Mouse (Mus musculus): ENCODE results near the gene Ube2g1.
"Not testable (repeated sequence)": the region's sequence is repeated elsewhere in the genome, so short reads cannot be mapped to it uniquely, and the experiment has no call there.

Gene Ube2g1

GRCm38 (mm10) chr11:72695025-72695424, 87.9 kb downstream of the Ube2g1 start:
- DNase-seq (ENCODE audit: low spot score) = no peak

GRCm38 (mm10) chr11:72696368-72696971, 89.4 kb downstream of the Ube2g1 start:
- no peak for DNase-seq (ENCODE audit: low spot score)

- no peak for DNase-seq (ENCODE audit: low spot score)
Observed at GRCm38 (mm10) chr11:72697323-72697722, 90.2 kb downstream of the Ube2g1 start.

GRCm38 (mm10) chr11:72705111-72705510, 98.0 kb downstream of the Ube2g1 start:
- not testable (repeated sequence) for DNase-seq (ENCODE audit: low spot score)

- DNase-seq (ENCODE audit: low spot score) = no peak
Observed at GRCm38 (mm10) chr11:72712721-72713120, 105.6 kb downstream of the Ube2g1 start.

GRCm38 (mm10) chr11:72718161-72718560, 111.1 kb downstream of the Ube2g1 start:
- DNase-seq (ENCODE audit: low spot score) = no peak

GRCm38 (mm10) chr11:72723165-72723564, 116.1 kb downstream of the Ube2g1 start:
- DNase-seq (ENCODE audit: low spot score) = no peak

- DNase-seq (ENCODE audit: low spot score) = peak; percentile 12
Observed at GRCm38 (mm10) chr11:72723871-72724270, 116.8 kb downstream of the Ube2g1 start.

GRCm38 (mm10) chr11:72726023-72726422, 118.9 kb downstream of the Ube2g1 start:
- peak; percentile 14 for DNase-seq (ENCODE audit: low spot score)

- no peak for DNase-seq (ENCODE audit: low spot score)
Observed at GRCm38 (mm10) chr11:72733736-72734135, 126.7 kb downstream of the Ube2g1 start.

- DNase-seq (ENCODE audit: low spot score) = no peak
Observed at GRCm38 (mm10) chr11:72734840-72735518, 127.9 kb downstream of the Ube2g1 start.

- no peak for DNase-seq (ENCODE audit: low spot score)
Observed at GRCm38 (mm10) chr11:72735519-72735860, 128.4 kb downstream of the Ube2g1 start.
